Mouse (Mus musculus): Measurements from ENCODE around the gene Prdm4. TPM values are rescaled to one million over a fixed set of nuclear protein-coding genes. Genes with fewer than 3 reads are reported as not detected.

The Prdm4 gene
- polyA plus RNA-seq, 1 experiment from 2014 or later, result 28.2 TPM

DNA sequence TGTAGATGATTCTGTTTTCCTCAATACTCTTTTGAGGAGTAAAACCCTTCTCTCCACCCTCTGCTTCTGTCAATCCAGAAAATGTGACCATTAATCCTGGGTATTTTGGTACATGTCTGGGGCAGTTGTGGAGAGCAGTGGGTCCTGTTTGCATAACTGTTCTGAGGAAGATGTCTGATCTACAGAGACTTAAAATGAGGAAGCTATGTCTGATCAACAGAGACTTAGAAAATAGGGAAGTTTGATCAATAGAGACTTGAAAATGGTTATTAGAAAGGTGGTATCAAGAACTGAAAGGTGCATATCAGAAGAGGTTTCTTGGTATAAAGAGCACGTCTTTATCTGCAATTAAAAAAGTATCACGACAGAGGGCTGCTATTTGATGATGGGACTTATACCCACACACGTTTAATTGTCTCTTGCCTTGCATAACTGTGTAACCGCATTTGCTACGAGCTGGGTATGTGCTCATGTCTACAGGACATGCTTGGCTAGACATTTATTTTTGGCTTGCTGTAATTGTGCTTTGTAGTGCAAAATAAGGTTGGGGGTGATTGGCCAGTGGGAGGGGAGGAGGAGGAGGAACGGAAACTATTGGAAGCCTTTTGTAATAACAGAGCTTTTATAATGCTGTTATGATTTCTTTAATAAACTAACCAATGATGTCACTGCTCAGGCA is 35.0 kb upstream of the Prdm4 start:
- H3K4me1 ChIP-seq (replicated peaks; ENCODE audit: control insufficient read depth, insufficient read depth, low read length), result no peaks in the 10 kb centered on the region; the same call in 1 of the 2 replicates

DNA sequence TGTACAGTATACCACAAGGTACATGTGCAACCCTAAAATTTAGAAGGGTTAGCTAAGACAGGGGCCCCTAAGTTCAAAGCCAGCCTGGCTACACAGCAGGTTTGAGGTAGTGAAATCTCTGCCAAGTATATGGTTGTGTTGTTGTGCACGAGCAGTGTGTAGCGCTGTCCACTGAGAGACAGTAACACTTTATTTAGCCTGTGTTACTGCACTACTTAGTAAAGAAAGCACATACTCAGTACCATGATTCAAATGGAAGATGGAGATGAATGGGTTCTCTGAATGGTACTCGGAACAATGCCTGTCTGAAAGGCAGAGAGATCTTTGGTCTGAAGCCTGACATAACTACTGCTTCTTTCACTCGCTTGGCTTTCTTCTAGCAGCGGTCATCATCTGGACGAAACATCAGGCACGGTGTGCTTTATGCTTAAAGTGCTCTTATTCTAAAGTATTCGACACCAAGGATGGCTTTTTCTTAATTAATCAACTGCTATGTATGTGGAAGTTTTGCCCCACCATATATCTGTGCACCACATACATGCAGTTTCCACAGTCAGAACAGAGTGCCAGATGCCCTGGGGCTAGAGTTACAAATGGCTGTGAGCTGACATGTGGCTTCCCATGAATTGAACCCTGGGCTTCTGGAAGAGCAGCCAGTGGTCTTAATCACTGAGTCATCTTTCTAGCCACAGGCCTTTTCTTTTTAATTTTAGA is 31.7 kb upstream of the Prdm4 start:
- 96% methylated on average over 8 of the region's 8 CpGs for WGBS

More for the DNA sequence above, 35.0 kb upstream of the Prdm4 start:
- no peak overlapping the region for H3K4me2 ChIP-seq (ENCODE audit: low read length)
- ATAC-seq (replicated peaks; ENCODE audit: low FRiP score, low TSS enrichment, low read depth), result no peak
- H3K4me3 ChIP-seq (ENCODE audit: low read depth, low read length), result no peak overlapping the region
- peaks cover 87% of the 10 kb centered on the region for H3K36me3 ChIP-seq (ENCODE audit: control insufficient read depth, insufficient read depth, low read length)
- H3K9ac ChIP-seq (ENCODE audit: low read length), result no peak overlapping the region
- no peaks in the 10 kb centered on the region for H3K27me3 ChIP-seq (replicated peaks; ENCODE audit: control insufficient read depth, insufficient read depth, low read length)
- no peaks in the 10 kb centered on the region for H3K9me3 ChIP-seq (ENCODE audit: control insufficient read depth, low read length)
- no peak for DNase-seq (ENCODE audit: low spot score)
- 88% methylated on average over 6 of the region's 6 CpGs for WGBS
- no peak overlapping the region for H3K27ac ChIP-seq (ENCODE audit: low read depth)

DNA sequence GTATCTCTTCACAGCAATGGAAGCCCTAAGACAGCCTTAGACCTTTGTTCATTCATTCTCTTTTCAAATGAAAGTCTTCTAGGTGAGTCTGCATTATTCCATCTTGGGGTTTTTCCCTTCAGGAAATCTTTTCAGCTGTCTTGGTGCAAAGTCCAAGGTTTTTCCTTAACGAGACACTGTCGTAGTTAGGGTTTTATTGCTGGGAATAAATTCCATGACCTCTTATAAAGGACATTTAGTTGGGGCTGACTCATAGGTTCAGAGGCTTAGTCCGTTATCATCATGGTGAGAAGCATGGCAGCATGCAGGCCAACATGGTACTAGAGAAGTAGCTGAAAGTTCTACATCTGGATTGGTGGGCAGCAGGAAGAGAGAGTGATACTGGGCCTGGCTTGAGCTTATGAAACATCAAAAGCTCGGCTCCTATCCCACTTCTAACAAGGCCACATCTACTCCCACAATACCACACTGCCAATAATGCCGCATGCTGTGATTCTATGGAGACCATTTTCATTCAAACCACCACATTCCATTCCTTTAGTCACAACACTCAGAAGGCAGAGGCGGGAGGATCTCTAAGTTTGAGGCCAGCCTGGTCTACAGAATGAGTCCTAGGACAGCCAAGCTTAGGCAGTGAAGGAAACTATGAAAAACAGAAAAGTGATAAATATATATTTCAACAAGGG is 19.5 kb upstream of the Prdm4 start:
- Histone ChIP-seq H3K36me3 (ENCODE audit: control insufficient read depth, insufficient read depth, low read length) (peaks cover 52% of the 10 kb centered on the region), H3K27me3 (replicated peaks; ENCODE audit: control insufficient read depth, insufficient read depth, low read length) (no peaks in the 10 kb centered on the region), H3K9ac (ENCODE audit: low read length) (no peak overlapping the region), H3K4me2 (ENCODE audit: low read length) (no peak overlapping the region), H3K4me3 (ENCODE audit: low read depth, low read length) (no peak overlapping the region), H3K4me1 (replicated peaks; ENCODE audit: control insufficient read depth, insufficient read depth, low read length) (no peaks in the 10 kb centered on the region), H3K27ac (ENCODE audit: low read depth) (no peak overlapping the region), H3K9me3 (ENCODE audit: control insufficient read depth, low read length) (no peaks in the 10 kb centered on the region)
- DNase-seq (ENCODE audit: low spot score), result no peak
- ATAC-seq (replicated peaks; ENCODE audit: low FRiP score, low TSS enrichment, low read depth), result no peak
- WGBS, result 89% methylated on average over 6 of the region's 6 CpGs

More for the DNA sequence above, 31.7 kb upstream of the Prdm4 start:
- ATAC-seq (replicated peaks; ENCODE audit: low FRiP score, low TSS enrichment, low read depth) (no peak), DNase-seq (ENCODE audit: low spot score) (no peak)
- peaks cover 99% of the 10 kb centered on the region for H3K36me3 ChIP-seq (ENCODE audit: control insufficient read depth, insufficient read depth, low read length)
- no peak overlapping the region for H3K27ac ChIP-seq (ENCODE audit: low read depth)
- no peak overlapping the region for H3K9ac ChIP-seq (ENCODE audit: low read length)
- H3K9me3 ChIP-seq (ENCODE audit: control insufficient read depth, low read length), result no peaks in the 10 kb centered on the region
- H3K4me1 ChIP-seq (replicated peaks; ENCODE audit: control insufficient read depth, insufficient read depth, low read length), result no peaks in the 10 kb centered on the region
- H3K4me3 ChIP-seq (ENCODE audit: low read depth, low read length), result no peak overlapping the region
- H3K4me2 ChIP-seq (ENCODE audit: low read length), result no peak overlapping the region
- no peaks in the 10 kb centered on the region for H3K27me3 ChIP-seq (replicated peaks; ENCODE audit: control insufficient read depth, insufficient read depth, low read length)

DNA sequence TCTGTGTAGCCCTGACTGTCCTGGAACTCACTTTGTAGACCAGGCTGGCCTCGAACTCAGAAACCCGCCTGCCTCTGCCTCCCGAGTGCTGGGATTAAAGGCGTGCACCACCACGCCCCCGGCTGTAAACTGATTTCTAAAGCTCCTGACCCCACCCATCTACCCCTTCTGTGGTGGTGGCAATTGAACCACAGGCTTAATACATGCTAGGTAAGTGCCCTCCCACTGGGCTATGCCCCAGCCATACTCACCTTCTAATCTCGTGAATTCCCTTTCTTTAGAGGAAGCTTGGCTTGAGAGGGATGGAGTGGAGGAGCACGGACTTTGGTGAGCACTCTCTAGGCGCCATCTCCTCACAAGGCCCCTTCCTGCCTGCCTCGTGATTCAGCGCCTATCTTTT is 13.0 kb upstream of the Prdm4 start:
- H3K4me2 ChIP-seq (ENCODE audit: low read length), result no peak overlapping the region
- DNase-seq (ENCODE audit: low spot score) (no peak), ATAC-seq (replicated peaks; ENCODE audit: low FRiP score, low TSS enrichment, low read depth) (no peak)
- H3K36me3 ChIP-seq (ENCODE audit: control insufficient read depth, insufficient read depth, low read length), result no peaks in the 10 kb centered on the region
- peaks cover 24% of the 10 kb centered on the region for H3K27me3 ChIP-seq (replicated peaks; ENCODE audit: control insufficient read depth, insufficient read depth, low read length)
- no peak overlapping the region for H3K9ac ChIP-seq (ENCODE audit: low read length)
- no peak overlapping the region for H3K4me3 ChIP-seq (ENCODE audit: low read depth, low read length)
- H3K9me3 ChIP-seq (ENCODE audit: control insufficient read depth, low read length), result no peaks in the 10 kb centered on the region
- 0 out of 2 replicates have a peak, but pooled peaks cover 4% of the 10 kb centered on the region for H3K4me1 ChIP-seq (replicated peaks; ENCODE audit: control insufficient read depth, insufficient read depth, low read length)
- H3K27ac ChIP-seq (ENCODE audit: low read depth), result no peak overlapping the region
- 85% methylated on average over 11 of the region's 11 CpGs for WGBS

DNA sequence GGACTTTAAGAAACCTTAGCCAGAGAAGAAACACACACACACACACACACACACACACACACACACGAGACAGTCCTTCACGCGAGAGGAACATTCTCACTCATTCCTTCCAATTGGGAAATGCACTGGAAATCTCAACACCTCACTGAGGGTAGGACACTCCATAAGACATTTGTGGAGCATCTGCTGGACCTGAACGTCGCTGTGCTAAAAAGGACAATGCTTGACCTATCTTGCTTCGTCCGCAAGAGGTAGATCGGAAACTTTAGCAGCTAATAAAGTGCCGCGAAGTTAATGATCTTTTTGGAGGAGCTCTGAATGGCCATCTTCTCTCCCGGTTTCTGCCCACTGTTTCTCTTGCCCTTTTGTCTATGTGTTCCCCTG is 12.3 kb upstream of the Prdm4 start:
- Histone ChIP-seq H3K9ac (ENCODE audit: low read length) (no peak overlapping the region), H3K36me3 (ENCODE audit: control insufficient read depth, insufficient read depth, low read length) (no peaks in the 10 kb centered on the region), H3K4me1 (replicated peaks; ENCODE audit: control insufficient read depth, insufficient read depth, low read length) (0 out of 2 replicates have a peak, but pooled peaks cover 4% of the 10 kb centered on the region), H3K9me3 (ENCODE audit: control insufficient read depth, low read length) (no peaks in the 10 kb centered on the region), H3K27ac (ENCODE audit: low read depth) (no peak overlapping the region), H3K27me3 (replicated peaks; ENCODE audit: control insufficient read depth, insufficient read depth, low read length) (peaks cover 25% of the 10 kb centered on the region), H3K4me3 (ENCODE audit: low read depth, low read length) (no peak overlapping the region), H3K4me2 (ENCODE audit: low read length) (peak overlapping the region; percentile 85)
- DNase-seq (ENCODE audit: low spot score), result no peak
- WGBS, result 52% methylated on average over 11 of the region's 11 CpGs
- no peak for ATAC-seq (replicated peaks; ENCODE audit: low FRiP score, low TSS enrichment, low read depth)

DNA sequence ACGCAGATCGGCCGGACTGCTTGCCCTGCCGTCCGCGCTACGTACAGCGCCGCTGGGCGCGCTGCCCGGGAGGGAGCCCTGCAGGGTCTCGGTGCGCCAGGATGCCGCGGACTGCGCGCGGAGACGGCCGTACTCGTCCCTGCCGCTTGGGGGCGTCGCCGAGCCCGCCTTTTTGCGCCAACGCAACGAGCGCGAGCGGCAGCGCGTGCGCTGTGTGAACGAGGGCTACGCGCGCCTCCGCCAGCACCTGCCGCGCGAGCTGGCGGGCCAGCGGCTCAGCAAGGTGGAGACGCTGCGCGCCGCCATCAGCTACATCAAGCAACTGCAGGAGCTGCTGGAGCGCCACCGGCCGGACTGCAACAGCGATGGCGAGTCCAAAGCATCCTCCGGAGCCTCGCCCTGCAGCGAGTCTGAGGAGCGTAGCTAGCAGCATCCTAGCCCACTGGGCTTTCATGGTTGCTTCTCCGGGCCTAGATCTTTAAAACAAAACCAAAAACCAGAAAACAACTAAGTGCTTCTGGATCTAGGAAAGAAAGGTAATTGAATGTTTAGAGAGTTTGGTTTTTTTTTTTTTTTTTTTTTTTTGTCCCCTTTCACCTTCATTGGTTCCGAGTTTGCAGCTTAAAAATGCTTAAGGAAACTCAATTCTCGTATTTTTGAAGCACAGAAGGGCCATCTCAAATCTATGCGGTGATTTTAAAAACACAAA is 11.7 kb upstream of the Prdm4 start:
- no peak overlapping the region for H3K27ac ChIP-seq (ENCODE audit: low read depth)
- DNase-seq (ENCODE audit: low spot score), result peak; percentile 83
- H3K9ac ChIP-seq (ENCODE audit: low read length), result peak overlapping the region; percentile 25
- WGBS, result 2% methylated on average over 63 of the region's 63 CpGs
- no peaks in the 10 kb centered on the region for H3K36me3 ChIP-seq (ENCODE audit: control insufficient read depth, insufficient read depth, low read length)
- H3K27me3 ChIP-seq (replicated peaks; ENCODE audit: control insufficient read depth, insufficient read depth, low read length), result peaks cover 31% of the 10 kb centered on the region
- ATAC-seq (replicated peaks; ENCODE audit: low FRiP score, low TSS enrichment, low read depth), result peak; percentile 85
- H3K9me3 ChIP-seq (ENCODE audit: control insufficient read depth, low read length), result no peaks in the 10 kb centered on the region
- peak overlapping the region; percentile 85 for H3K4me2 ChIP-seq (ENCODE audit: low read length)
- peak overlapping the region; percentile 34 for H3K4me3 ChIP-seq (ENCODE audit: low read depth, low read length)
- H3K4me1 ChIP-seq (replicated peaks; ENCODE audit: control insufficient read depth, insufficient read depth, low read length), result 0 out of 2 replicates have a peak, but pooled peaks cover 4% of the 10 kb centered on the region

DNA sequence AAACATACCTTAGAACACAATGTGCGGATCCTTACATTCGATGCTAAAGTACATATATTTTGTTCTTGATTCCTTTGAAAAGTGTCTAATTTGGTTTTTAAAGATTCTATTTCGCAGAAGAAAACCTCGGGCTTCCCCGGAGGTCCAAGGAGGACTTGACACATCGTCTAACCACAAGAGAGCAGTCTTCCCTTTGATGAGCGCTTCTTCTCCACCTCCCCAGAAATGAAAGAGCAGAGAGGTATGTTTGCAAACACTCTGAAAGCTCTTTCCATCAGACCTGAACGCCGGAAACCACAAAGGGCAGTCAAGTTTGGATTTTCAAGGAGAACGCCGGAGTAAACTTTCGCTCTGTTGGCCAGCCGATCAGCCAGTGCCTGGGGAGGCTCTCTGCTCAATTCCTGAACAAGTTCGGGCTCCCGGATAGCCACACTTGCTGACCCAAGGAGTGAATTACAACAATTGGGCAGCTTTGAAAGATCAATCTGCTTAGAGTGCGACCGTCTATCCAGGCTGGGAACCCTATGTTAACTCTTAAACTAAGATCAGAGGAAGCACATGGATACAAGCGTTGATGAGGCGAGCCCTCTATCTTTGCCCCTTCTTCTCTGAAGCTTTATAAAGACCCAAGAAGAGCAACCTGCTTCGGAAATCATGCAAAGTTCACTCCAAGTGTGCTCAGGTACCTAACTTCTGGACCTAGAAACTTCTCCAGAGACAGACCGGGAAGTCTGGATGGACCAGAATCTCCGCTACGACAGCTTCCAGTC is 10.9 kb upstream of the Prdm4 start, which contains the start of gene Ascl4:
TSS of gene Ascl4 (plus strand) at position 6 of the 770 bp plus-strand sequence.
- WGBS, result 2% methylated on average over 23 of the region's 23 CpGs
- peaks cover 31% of the 10 kb centered on the region for H3K27me3 ChIP-seq (replicated peaks; ENCODE audit: control insufficient read depth, insufficient read depth, low read length)
- 0 out of 2 replicates have a peak, but pooled peaks cover 4% of the 10 kb centered on the region for H3K4me1 ChIP-seq (replicated peaks; ENCODE audit: control insufficient read depth, insufficient read depth, low read length)
- DNase-seq (ENCODE audit: low spot score) (peak; percentile 74), ATAC-seq (replicated peaks; ENCODE audit: low FRiP score, low TSS enrichment, low read depth) (no peak)
- peak within 1 kb of the TSS; percentile 85 for H3K4me2 ChIP-seq (ENCODE audit: low read length)
- H3K36me3 ChIP-seq (ENCODE audit: control insufficient read depth, insufficient read depth, low read length), result no peaks in the 10 kb centered on the region
- peak within 1 kb of the TSS; percentile 25; the same call in 1 of the 2 replicates for H3K9ac ChIP-seq (ENCODE audit: low read length)
- H3K27ac ChIP-seq (ENCODE audit: low read depth), result no peak within 1 kb of the TSS
- no peaks in the 10 kb centered on the region for H3K9me3 ChIP-seq (ENCODE audit: control insufficient read depth, low read length)
- H3K4me3 ChIP-seq (ENCODE audit: low read depth, low read length), result peak within 1 kb of the TSS; percentile 34
